ENCODE assay signal across 16 mouse cellular contexts in genomic region chr13:46921559-46921958, GRCm38 (mm10). TPM values are rescaled to one million over a fixed set of nuclear protein-coding genes. Genes with fewer than 3 reads are reported as not detected.
DNase-seq lines count a peak whose midpoint lies in the region; ATAC-seq and TF ChIP-seq lines count a peak whose summit lies in the region.
"Had no signal": no experiment of that assay in that cellular context is flagged by ENCODE, and none has a peak within 500 bp of the region (broad histone marks: within the 10 kb centered on the region; RNA-seq: fewer than 3 reads in every experiment).

No protein-coding gene starts in this region.

- TF ChIP-seq POLR2A in kidney, adult 2 months (IDR thresholded peaks at IDR 0.05; ENCODE audit: low read depth, low read length), result no peak

- 42% methylated on average over 8 of the region's 8 CpGs for WGBS in heart, embryonic 11.5 days (ENCODE audit: insufficient replicate concordance)
- WGBS in kidney, adult 2 months, result 49% methylated on average over 8 of the region's 8 CpGs
- 33% methylated on average over 8 of the region's 8 CpGs for WGBS in lung, postnatal 0 days
- 88% methylated on average over 8 of the region's 8 CpGs for WGBS in forebrain, embryonic 10.5 days

- H3K4me2 ChIP-seq in heart, embryonic 11.5 days, result peak overlapping the region; percentile 38
- no peak overlapping the region for H3K4me2 ChIP-seq in lung, postnatal 0 days (replicated peaks; ENCODE audit: low read depth, low read length)
- H3K4me2 ChIP-seq: embryonic facial prominence, embryonic 13.5 days; hindbrain, embryonic 14.5 days; midbrain, embryonic 15.5 days had no signal

- H3K27ac ChIP-seq in heart, embryonic 11.5 days (ENCODE audit: low read depth, low read length), result peak overlapping the region; percentile 84
- H3K27ac ChIP-seq in kidney, adult 2 months (ENCODE audit: insufficient read depth, low read depth, low read length), result no peak overlapping the region
- H3K27ac ChIP-seq in lung, postnatal 0 days (ENCODE audit: low read length), result peak overlapping the region; percentile 35; the same call in 1 of the 2 replicates
- H3K27ac ChIP-seq in forebrain, embryonic 10.5 days, result no peak overlapping the region
- H3K27ac ChIP-seq: embryonic facial prominence, embryonic 13.5 days; hindbrain, embryonic 14.5 days; midbrain, embryonic 15.5 days had no signal

- ATAC-seq in heart, embryonic 11.5 days (replicated peaks; ENCODE audit: insufficient number of reproducible peaks, low FRiP score, low TSS enrichment), result no peak
- no peak for ATAC-seq in lung, postnatal 0 days
- ATAC-seq: forebrain, postnatal 0 days; liver, postnatal 0 days; midbrain, embryonic 15.5 days had no signal

- no peaks in the 10 kb centered on the region for H3K9me3 ChIP-seq in heart, embryonic 11.5 days (replicated peaks; ENCODE audit: control insufficient read depth, low read length)
- no peaks in the 10 kb centered on the region for H3K9me3 ChIP-seq in lung, postnatal 0 days (ENCODE audit: low read length)
- peaks cover 7% of the 10 kb centered on the region; the same call in 1 of the 2 replicates for H3K9me3 ChIP-seq in forebrain, embryonic 10.5 days
- H3K9me3 ChIP-seq: embryonic facial prominence, embryonic 13.5 days; midbrain, embryonic 15.5 days had no signal

- no peaks in the 10 kb centered on the region for H3K27me3 ChIP-seq in heart, embryonic 11.5 days (ENCODE audit: control insufficient read depth, insufficient read depth, low read length)
- H3K27me3 ChIP-seq in kidney, adult 2 months (replicated peaks; ENCODE audit: control insufficient read depth, insufficient read depth, low read length), result no peaks in the 10 kb centered on the region
- H3K27me3 ChIP-seq in lung, postnatal 0 days (replicated peaks; ENCODE audit: insufficient read depth, low read length), result no peaks in the 10 kb centered on the region
- H3K27me3 ChIP-seq in forebrain, embryonic 10.5 days (ENCODE audit: poor library complexity, severe bottlenecking), result no peaks in the 10 kb centered on the region
- H3K27me3 ChIP-seq: embryonic facial prominence, embryonic 13.5 days; midbrain, embryonic 15.5 days had no signal

- H3K4me1 ChIP-seq in heart, embryonic 11.5 days (ENCODE audit: control insufficient read depth, insufficient read depth, low read length), result peaks cover 59% of the 10 kb centered on the region
- H3K4me1 ChIP-seq in kidney, adult 2 months (ENCODE audit: control insufficient read depth, insufficient read depth, low read length), result peaks cover 4% of the 10 kb centered on the region
- H3K4me1 ChIP-seq in lung, postnatal 0 days (ENCODE audit: insufficient read depth, low read depth, low read length), result peaks cover 9% of the 10 kb centered on the region; the same call in 1 of the 2 replicates
- H3K4me1 ChIP-seq in forebrain, embryonic 10.5 days, result peaks cover 16% of the 10 kb centered on the region; the same call in 1 of the 2 replicates
- H3K4me1 ChIP-seq: midbrain, embryonic 15.5 days had no signal

- peaks cover 7% of the 10 kb centered on the region; the same call in 1 of the 2 replicates for H3K36me3 ChIP-seq in heart, embryonic 11.5 days (ENCODE audit: control insufficient read depth, insufficient read depth, low read length)
- H3K36me3 ChIP-seq in kidney, adult 2 months (ENCODE audit: control insufficient read depth, insufficient read depth, low read length), result no peaks in the 10 kb centered on the region
- no peaks in the 10 kb centered on the region for H3K36me3 ChIP-seq in lung, postnatal 0 days (ENCODE audit: insufficient read depth, low read length)
- peaks cover 30% of the 10 kb centered on the region for H3K36me3 ChIP-seq in forebrain, embryonic 10.5 days (replicated peaks)
- H3K36me3 ChIP-seq: midbrain, embryonic 15.5 days had no signal

- TF ChIP-seq CTCF in kidney, adult 2 months (conservative IDR thresholded peaks at IDR 0.05; ENCODE audit: insufficient read depth, insufficient read length, low read depth, low read length), result no peak
- TF ChIP-seq CTCF in lung, postnatal 0 days (IDR thresholded peaks at IDR 0.05), result no peak

- 0 out of 2 replicates have a peak overlapping the region, but pooled peaks have one; percentile 28 for H3K9ac ChIP-seq in heart, embryonic 11.5 days (ENCODE audit: low read depth, low read length)
- no peak overlapping the region for H3K9ac ChIP-seq in lung, postnatal 0 days (replicated peaks; ENCODE audit: low read depth)
- H3K9ac ChIP-seq: embryonic facial prominence, embryonic 13.5 days; forebrain, postnatal 0 days; hindbrain, embryonic 14.5 days; liver, postnatal 0 days; midbrain, embryonic 15.5 days had no signal

- no peak for DNase-seq in heart, postnatal 25 days (ENCODE audit: low spot score)
- DNase-seq in kidney, adult 2 months, result peak; percentile 14
- no peak for DNase-seq in kidney, postnatal 14 days
- peak; percentile 60 for DNase-seq in lung, postnatal 0 days (ENCODE audit: low spot score)
- no peak for DNase-seq in lung, postnatal 10 days
- DNase-seq in forebrain, embryonic 10.5 days (ENCODE audit: extremely low spot score, low spot score), result no peak
- DNase-seq: adrenal gland, adult 2 months; cerebellum, adult 9-11 months; forebrain, postnatal 0 days; kidney, postnatal 10 days; liver, postnatal 0 days had no signal

- intact Hi-C loops in heart, postnatal 25 days (cut with DNase I), result no loop called here

- TF ChIP-seq EP300 in lung, postnatal 0 days (IDR thresholded peaks at IDR 0.05), result no peak

- no peak overlapping the region for H3K4me3 ChIP-seq in heart, embryonic 11.5 days (ENCODE audit: low read depth, low read length)
- no peak overlapping the region for H3K4me3 ChIP-seq in kidney, adult 2 months (ENCODE audit: insufficient read depth, low read depth, low read length)
- no peak overlapping the region for H3K4me3 ChIP-seq in lung, postnatal 0 days (ENCODE audit: low read depth, low read length)
- no peak overlapping the region for H3K4me3 ChIP-seq in forebrain, embryonic 10.5 days
- H3K4me3 ChIP-seq: embryonic facial prominence, embryonic 13.5 days; midbrain, embryonic 15.5 days; myocyte had no signal

RNA-seq across cellular contexts. Expression of gene Kif13a, which starts 8.1 kb away (rescaled TPM):
- polyA plus RNA-seq in heart, embryonic 11.5 days (2014; fragmentation: Nextera tagmentation; extraction: Ambion mirVana), result 39.8 and 42.6 TPM in 2 replicates
- total RNA-seq in heart, postnatal 25 days (2021), result 100 to 1,000 TPM; 109 to 118 TPM
- 16.4 and 17.4 TPM in 2 replicates for polyA plus RNA-seq in kidney, adult 2 months (2012; rRNA removed)
- polyA plus RNA-seq in lung, postnatal 0 days (2015; fragmentation: Nextera tagmentation; extraction: Ambion mirVana), result 30.5 TPM in 2 replicates
- 8.0 and 10.6 TPM in 2 replicates for polyA plus RNA-seq in forebrain, embryonic 10.5 days (2016; fragmentation: Nextera tagmentation; extraction: Ambion mirVana)

Comparison
In these comparisons a context has a peak if more than half of its experiments do, and no peak if none do; other contexts are left out.
1. DNase-seq: peak in kidney, adult 2 months (single experiment) and lung, postnatal 0 days (single experiment); none in heart, postnatal 25 days (single experiment), kidney, postnatal 14 days (single experiment), lung, postnatal 10 days (single experiment) and forebrain, embryonic 10.5 days (single experiment).
2. H3K27ac ChIP-seq: peak in heart, embryonic 11.5 days (single experiment) and lung, postnatal 0 days (single experiment); none in kidney, adult 2 months (single experiment) and forebrain, embryonic 10.5 days (single experiment).